Mouse (Mus musculus) limb, embryonic 14.5 days (tissue): ENCODE measurements around the gene Vhl. TPM values are rescaled to one million over a fixed set of nuclear protein-coding genes. Genes with fewer than 3 reads are reported as not detected.

Experiments
- ATAC-seq: fragments of 200-750 bp; cut with Nextera tagmentation; 2 replicates; pipeline ENCODE4 v1.8.0; 2017; ENCODE audit warnings: low read depth, moderate number of reproducible peaks, moderate TSS enrichment; ENCODE audit not compliant: low FRiP score
- DNase-seq: peaks from one replicate; pipeline ENCODE4 v3.0.0-alpha.2; 2015; ENCODE audit warnings: low spot score
- H3K27ac ChIP-seq: fragments of 300-500 bp; sonication (generic); replicated peaks from 2 replicates; pipeline ENCODE4 v1.5.1; 2014; ENCODE audit warnings: low read depth, mild to moderate bottlenecking, low read length, moderate library complexity, mixed read lengths
- H3K27me3 ChIP-seq: fragments of 300-500 bp; sonication (generic); 2 replicates; pipeline ENCODE4 v1.6.1; 2014; ENCODE audit warnings: low read length, mixed read lengths; ENCODE audit not compliant: control insufficient read depth, insufficient read depth
- H3K36me3 ChIP-seq: fragments of 300-500 bp; sonication (generic); 2 replicates; pipeline ENCODE4 v1.6.1; 2014; ENCODE audit warnings: mild to moderate bottlenecking, low read length, moderate library complexity, mixed read lengths; ENCODE audit not compliant: control insufficient read depth, insufficient read depth
- H3K4me1 ChIP-seq: fragments of 300-500 bp; sonication (generic); 2 replicates; pipeline ENCODE4 v1.6.1; 2014; ENCODE audit warnings: antibody characterized with exemption, low read length, mixed read lengths; ENCODE audit not compliant: control insufficient read depth, insufficient read depth
- H3K4me2 ChIP-seq: fragments of 300-500 bp; sonication (generic); replicated peaks from 2 replicates; pipeline ENCODE4 v1.6.1; 2014; ENCODE audit warnings: low read depth, mild to moderate bottlenecking, low read length, moderate library complexity; ENCODE audit not compliant: severe bottlenecking
- H3K4me3 ChIP-seq: fragments of 300-500 bp; sonication (generic); replicated peaks from 2 replicates; pipeline ENCODE4 v1.5.1; 2014; ENCODE audit warnings: low read length
- H3K9ac ChIP-seq: fragments of 300-500 bp; sonication (generic); 2 replicates; pipeline ENCODE4 v1.6.1; 2014; ENCODE audit warnings: mild to moderate bottlenecking, low read depth, low read length, moderate library complexity; ENCODE audit not compliant: severe bottlenecking
- H3K9me3 ChIP-seq: fragments of 300-500 bp; sonication (generic); 2 replicates; pipeline ENCODE4 v1.6.1; 2016; ENCODE audit warnings: low read length; ENCODE audit not compliant: control insufficient read depth
- POLR2A ChIP-seq: fragments of 200-500 bp; IDR thresholded peaks from 2 replicates; pipeline ENCODE4 v1.8.0; 2012; ENCODE audit warnings: inconsistent platforms, mild to moderate bottlenecking, moderate library complexity, borderline replicate concordance; ENCODE audit not compliant: insufficient read depth, insufficient read length; ENCODE audit errors: extremely low read depth
- WGBS: fragments of 180-500 bp; shearing (Covaris S2); extraction: QIAGEN DNeasy Blood & Tissue Kit; methylation state at CpG from one replicate; pipeline ENCODE4 v1.1.7; 2014; 5-methylcytosine and 5-hydroxymethylcytosine counted together
- polyA plus RNA-seq, 2 experiments: library from polyadenylated mRNA; depleted of rRNA in 1 of 2; stranded (reverse) in 1 of 2; unstranded in 1 of 2; fragments of >200 nt; fragmentation: Nextera tagmentation in 1 of 2; extraction: Ambion mirVana in 1 of 2; gene quantifications; 2 replicates each; pipeline versions ENCODE4 v1.2.1 to v1.2.3; 2012 to 2014

Gene Vhl
- polyA plus RNA-seq, 2 experiments = 37.2 to 55.3 TPM

- no peaks in the 10 kb centered on the region for H3K27me3 ChIP-seq
- ATAC-seq (no peak), DNase-seq (no peak)
- no peak for TF ChIP-seq POLR2A
- no peak overlapping the region for H3K4me3 ChIP-seq
- H3K9me3 ChIP-seq = no peaks in the 10 kb centered on the region
- H3K4me2 ChIP-seq = no peak overlapping the region
- H3K36me3 ChIP-seq = no peaks in the 10 kb centered on the region
- H3K9ac ChIP-seq = no peak overlapping the region
- no peaks in the 10 kb centered on the region for H3K4me1 ChIP-seq
- H3K27ac ChIP-seq = no peak overlapping the region
- WGBS = 83% methylated on average over 8 of the region's 8 CpGs
Observed at GRCm38 (mm10) chr6:113642605-113643004, 18.8 kb downstream of the Vhl start.

GRCm38 (mm10) chr6:113643021-113643420 lies 19.3 kb downstream of the Vhl start:
- Histone ChIP-seq H3K27me3 (no peaks in the 10 kb centered on the region), H3K27ac (no peak overlapping the region), H3K9ac (no peak overlapping the region), H3K4me3 (no peak overlapping the region), H3K4me2 (no peak overlapping the region), H3K9me3 (no peaks in the 10 kb centered on the region), H3K36me3 (no peaks in the 10 kb centered on the region), H3K4me1 (no peaks in the 10 kb centered on the region)
- DNase-seq (no peak), ATAC-seq (no peak)
- no peak for TF ChIP-seq POLR2A
- 70% methylated on average over 4 of the region's 4 CpGs for WGBS

GRCm38 (mm10) chr6:113643967-113644366 lies 20.2 kb downstream of the Vhl start:
- H3K4me3 ChIP-seq = no peak overlapping the region
- DNase-seq = no peak
- no peaks in the 10 kb centered on the region for H3K36me3 ChIP-seq
- no peak for TF ChIP-seq POLR2A
- H3K9ac ChIP-seq = no peak overlapping the region
- no peaks in the 10 kb centered on the region for H3K27me3 ChIP-seq
- H3K4me2 ChIP-seq = no peak overlapping the region
- no peak overlapping the region for H3K27ac ChIP-seq
- H3K9me3 ChIP-seq = no peaks in the 10 kb centered on the region
- no peaks in the 10 kb centered on the region for H3K4me1 ChIP-seq
- WGBS = 96% methylated on average over 2 of the region's 2 CpGs
- ATAC-seq = no peak

- no peak for TF ChIP-seq POLR2A
- ATAC-seq (no peak), DNase-seq (no peak)
- Histone ChIP-seq H3K9me3 (no peaks in the 10 kb centered on the region), H3K27me3 (no peaks in the 10 kb centered on the region), H3K4me3 (no peak overlapping the region), H3K27ac (no peak overlapping the region), H3K4me1 (no peaks in the 10 kb centered on the region), H3K36me3 (no peaks in the 10 kb centered on the region), H3K9ac (no peak overlapping the region), H3K4me2 (no peak overlapping the region)
- 80% methylated on average over 8 of the region's 8 CpGs for WGBS
Observed at GRCm38 (mm10) chr6:113644808-113645207, 21.0 kb downstream of the Vhl start.

- Histone ChIP-seq H3K27ac (no peak overlapping the region), H3K4me1 (no peaks in the 10 kb centered on the region), H3K9ac (no peak overlapping the region), H3K36me3 (no peaks in the 10 kb centered on the region), H3K4me2 (no peak overlapping the region), H3K27me3 (no peaks in the 10 kb centered on the region), H3K4me3 (no peak overlapping the region), H3K9me3 (no peaks in the 10 kb centered on the region)
- no peak for TF ChIP-seq POLR2A
- DNase-seq (no peak), ATAC-seq (no peak)
- 83% methylated on average over 7 of the region's 7 CpGs for WGBS
Observed at GRCm38 (mm10) chr6:113649346-113650196, 25.8 kb downstream of the Vhl start.

GRCm38 (mm10) chr6:113650197-113650640 lies 26.5 kb downstream of the Vhl start:
- no peaks in the 10 kb centered on the region for H3K36me3 ChIP-seq
- H3K4me3 ChIP-seq = no peak overlapping the region
- WGBS = 56% methylated on average over 4 of the region's 4 CpGs
- H3K27ac ChIP-seq = no peak overlapping the region
- no peak for TF ChIP-seq POLR2A
- DNase-seq (no peak), ATAC-seq (no peak)
- no peaks in the 10 kb centered on the region for H3K27me3 ChIP-seq
- no peak overlapping the region for H3K4me2 ChIP-seq
- H3K4me1 ChIP-seq = no peaks in the 10 kb centered on the region
- no peaks in the 10 kb centered on the region for H3K9me3 ChIP-seq
- H3K9ac ChIP-seq = no peak overlapping the region
